Comparison of ENCODE assay signal across 24 mouse cellular contexts in genomic region chr3:37686219-37686618, GRCm38 (mm10). TPM values are rescaled to one million over a fixed set of nuclear protein-coding genes. Genes with fewer than 3 reads are reported as not detected.
DNase-seq lines count a peak whose midpoint lies in the region; ATAC-seq and TF ChIP-seq lines count a peak whose summit lies in the region.
"Had no signal": no experiment of that assay in that cellular context is flagged by ENCODE, and none has a peak within 500 bp of the region (broad histone marks: within the 10 kb centered on the region; RNA-seq: fewer than 3 reads in every experiment).

No protein-coding gene starts in this region.

- DNase-seq in gastrocnemius, adult 2 months, result no peak
- DNase-seq in gastrocnemius, postnatal 25 days, result no peak
- peak; percentile 54 for DNase-seq in kidney, adult 2 months
- DNase-seq in kidney, postnatal 10 days, result no peak
- no peak for DNase-seq in lung, embryonic 14.5 days
- no peak for DNase-seq in lung, postnatal 10 days
- no peak for DNase-seq in testis, postnatal 14 days (ENCODE audit: low spot score)
- DNase-seq: adrenal gland, postnatal 10 days; cerebellum, adult 18-20 months; cerebellum, postnatal 14 days; forebrain, postnatal 0 days; gastrocnemius, postnatal 36 days; layer of hippocampus, postnatal 36 days; liver, embryonic 13.5 days; midbrain, embryonic 14.5 days; retina, postnatal 1 day; right cerebral cortex, postnatal 25 days; thymus, adult 18-20 months; thymus, postnatal 36 days had no signal

- H3K4me3 ChIP-seq in gastrocnemius, adult 2 months, result no peak overlapping the region
- H3K4me3 ChIP-seq in kidney, adult 2 months (ENCODE audit: insufficient read depth, low read depth, low read length), result no peak overlapping the region
- H3K4me3 ChIP-seq in lung, embryonic 14.5 days (ENCODE audit: low read depth, low read length), result no peak overlapping the region
- H3K4me3 ChIP-seq in testis, adult 2 months (ENCODE audit: control insufficient read depth, low read depth, low read length), result peak overlapping the region; percentile 24

- no peak overlapping the region for H3K9ac ChIP-seq in lung, embryonic 14.5 days

- no peaks in the 10 kb centered on the region for H3K9me3 ChIP-seq in lung, embryonic 14.5 days (ENCODE audit: low read depth, low read length)
- H3K9me3 ChIP-seq: forebrain, embryonic 10.5 days; heart, embryonic 15.5 days; liver, embryonic 13.5 days had no signal

- ATAC-seq in lung, embryonic 14.5 days (ENCODE audit: insufficient read depth), result no peak
- ATAC-seq: forebrain, postnatal 0 days had no signal

- no peak for TF ChIP-seq POLR2A in kidney, adult 2 months (IDR thresholded peaks at IDR 0.05; ENCODE audit: low read depth, low read length)
- no peak for TF ChIP-seq POLR2A in testis, adult 2 months (IDR thresholded peaks at IDR 0.05; ENCODE audit: control insufficient read depth, low read depth, low read length)

- H3K27ac ChIP-seq in gastrocnemius, adult 2 months, result peak overlapping the region; percentile 56; the same call in 1 of the 2 replicates
- peak overlapping the region; percentile 62; the same call in 1 of the 2 replicates for H3K27ac ChIP-seq in kidney, adult 2 months (ENCODE audit: insufficient read depth, low read depth, low read length)
- peak overlapping the region; percentile 76 for H3K27ac ChIP-seq in lung, embryonic 14.5 days (ENCODE audit: low read depth)
- no peak overlapping the region for H3K27ac ChIP-seq in testis, adult 2 months (ENCODE audit: control insufficient read depth, insufficient read depth, low read depth, low read length)
- H3K27ac ChIP-seq: hindbrain, postnatal 0 days; liver, embryonic 13.5 days had no signal

- peak overlapping the region; percentile 26; the same call in 1 of the 2 replicates for H3K4me2 ChIP-seq in lung, embryonic 14.5 days

- 66% methylated on average over 7 of the region's 7 CpGs for WGBS in kidney, adult 2 months
- 12% methylated on average over 7 of the region's 7 CpGs for WGBS in lung, embryonic 14.5 days

- no peaks in the 10 kb centered on the region for H3K36me3 ChIP-seq in kidney, adult 2 months (ENCODE audit: control insufficient read depth, insufficient read depth, low read length)
- H3K36me3 ChIP-seq in lung, embryonic 14.5 days (ENCODE audit: insufficient read depth), result no peaks in the 10 kb centered on the region
- H3K36me3 ChIP-seq in testis, adult 2 months (ENCODE audit: control insufficient read depth, insufficient read depth, low read length), result no peaks in the 10 kb centered on the region
- H3K36me3 ChIP-seq: forebrain, embryonic 10.5 days; heart, embryonic 15.5 days; liver, embryonic 13.5 days had no signal

- H3K27me3 ChIP-seq in kidney, adult 2 months (replicated peaks; ENCODE audit: control insufficient read depth, insufficient read depth, low read length), result no peaks in the 10 kb centered on the region
- H3K27me3 ChIP-seq in lung, embryonic 14.5 days (ENCODE audit: insufficient read depth, low read length), result no peaks in the 10 kb centered on the region
- H3K27me3 ChIP-seq in testis, adult 2 months (ENCODE audit: control insufficient read depth, insufficient read depth, low read length), result no peaks in the 10 kb centered on the region

- no peak for TF ChIP-seq CTCF in gastrocnemius, adult 2 months (IDR thresholded peaks at IDR 0.05)
- no peak for TF ChIP-seq CTCF in kidney, adult 2 months (conservative IDR thresholded peaks at IDR 0.05; ENCODE audit: insufficient read depth, insufficient read length, low read depth, low read length)
- no peak for TF ChIP-seq CTCF in lung, embryonic 14.5 days (IDR thresholded peaks at IDR 0.05; ENCODE audit: low read depth)
- no peak for TF ChIP-seq CTCF in testis, adult 2 months (IDR thresholded peaks at IDR 0.05; ENCODE audit: control insufficient read depth, insufficient read depth, insufficient replicate concordance, low read depth, low read length)

- intact Hi-C loops in gastrocnemius, adult 2 months (cut with DNase I), result no loop called here

- peaks cover 5% of the 10 kb centered on the region for H3K4me1 ChIP-seq in kidney, adult 2 months (ENCODE audit: control insufficient read depth, insufficient read depth, low read length)
- peaks cover 11% of the 10 kb centered on the region for H3K4me1 ChIP-seq in lung, embryonic 14.5 days (ENCODE audit: insufficient read depth)
- peaks cover 19% of the 10 kb centered on the region for H3K4me1 ChIP-seq in testis, adult 2 months (ENCODE audit: control insufficient read depth, insufficient read depth, low read length)

RNA-seq across cellular contexts. Expression of gene Gm5148, which starts 38.1 kb away (rescaled TPM):
- total RNA-seq in gastrocnemius, adult 2 months (2021), result under 1 TPM in 1 of 2 experiments, not detected in 1; 0.25 TPM
- total RNA-seq in gastrocnemius, postnatal 25 days (2021), result under 1 TPM in 1 of 2 experiments, not detected in 1; 0.18 TPM
- 9.3 and 10.8 TPM in 2 replicates for polyA plus RNA-seq in kidney, adult 2 months (2012; rRNA removed)
- polyA plus RNA-seq in lung, embryonic 14.5 days (2014; fragmentation: Nextera tagmentation; extraction: Ambion mirVana), result 6.6 and 6.7 TPM in 2 replicates
- 0.93 and 1.8 TPM in 2 replicates for polyA plus RNA-seq in testis, adult 2 months (2012; rRNA removed)
- total RNA-seq: gastrocnemius, postnatal 36 days; heart, adult 8-10 months had no signal

RNA-seq across cellular contexts. Expression of gene Spry1, which starts 46.5 kb away (rescaled TPM):
- 10 to 100 TPM; 12.3 to 21.8 TPM for total RNA-seq in gastrocnemius, adult 2 months (2021)
- 10 to 100 TPM; 18.8 to 21.5 TPM for total RNA-seq in gastrocnemius, postnatal 25 days (2021)
- polyA plus RNA-seq in kidney, adult 2 months (2012; rRNA removed), result 47.3 and 50.2 TPM in 2 replicates
- polyA plus RNA-seq in lung, embryonic 14.5 days (2014; fragmentation: Nextera tagmentation; extraction: Ambion mirVana), result 15.6 and 17.8 TPM in 2 replicates
- 4.3 and 4.6 TPM in 2 replicates for polyA plus RNA-seq in testis, adult 2 months (2012; rRNA removed)
